Mouse (Mus musculus): Measurements from ENCODE around the gene Iqcf1. TPM values are rescaled to one million over a fixed set of nuclear protein-coding genes. Genes with fewer than 3 reads are reported as not detected.

Iqcf1 gene
- polyA plus RNA-seq (2017; shearing (Covaris generic)) = not detected

GRCm38 (mm10) chr9:106499667-106500066 is at the start of gene Iqcf1:
TSS of gene Iqcf1 (plus strand) at chr9:106499967.

GRCm38 (mm10) chr9:106453271-106454070 is 46.3 kb upstream of the Iqcf1 start, which contains the start of gene Pcbp4:
TSS of gene Pcbp4 (plus strand) at chr9:106453291.

GRCm38 (mm10) chr9:106465571-106466200 is 34.1 kb upstream of the Iqcf1 start, which contains the start of gene Gpr62:
TSS of gene Gpr62 (minus strand) at chr9:106465938.

GRCm38 (mm10) chr9:106475663-106476001 is 24.1 kb upstream of the Iqcf1 start, which contains the start of gene Rrp9:
TSS of gene Rrp9 (plus strand) at chr9:106475963.

GRCm38 (mm10) chr9:106476924-106477484 is 22.8 kb upstream of the Iqcf1 start, which contains the start of gene Parp3:
TSS of gene Parp3 (minus strand) at chr9:106476949.

GRCm38 (mm10) chr9:106514273-106514672 is 14.5 kb downstream of the Iqcf1 start, which contains the start of gene Iqcf5:
TSS of gene Iqcf5 (plus strand) at chr9:106514573.

Other genes with a start within 250 kb of the Iqcf1 start
- 6.9 TPM for gene Poc1a, start 218.9 kb upstream of the Iqcf1 start, polyA plus RNA-seq (2017; shearing (Covaris generic))
- 12.0 TPM for gene Dusp7, start 131.3 kb upstream of the Iqcf1 start, polyA plus RNA-seq (2017; shearing (Covaris generic))
- 801 TPM for gene Rpl29, start 70.5 kb upstream of the Iqcf1 start, polyA plus RNA-seq (2017; shearing (Covaris generic))
- gene Acy1, start 61.6 kb upstream of the Iqcf1 start, polyA plus RNA-seq (2017; shearing (Covaris generic)) = 20.7 TPM
- 16.0 TPM for gene Abhd14b, start 52.5 kb upstream of the Iqcf1 start, polyA plus RNA-seq (2017; shearing (Covaris generic))
- 23.8 TPM for gene Abhd14a, start 52.3 kb upstream of the Iqcf1 start, polyA plus RNA-seq (2017; shearing (Covaris generic))
- 14.7 TPM for gene Pcbp4, start 46.7 kb upstream of the Iqcf1 start, polyA plus RNA-seq (2017; shearing (Covaris generic))
- not detected for gene Gpr62, start 34.0 kb upstream of the Iqcf1 start, polyA plus RNA-seq (2017; shearing (Covaris generic))
- gene Rrp9, start 24.0 kb upstream of the Iqcf1 start, polyA plus RNA-seq (2017; shearing (Covaris generic)) = 76.3 TPM
- 96.2 TPM for gene Parp3, start 23.0 kb upstream of the Iqcf1 start, polyA plus RNA-seq (2017; shearing (Covaris generic))
- gene Iqcf5, start 14.6 kb downstream of the Iqcf1 start, polyA plus RNA-seq (2017; shearing (Covaris generic)) = not detected
- not detected for gene Iqcf3, start 61.7 kb downstream of the Iqcf1 start, polyA plus RNA-seq (2017; shearing (Covaris generic))
- not detected for gene Iqcf4, start 71.0 kb downstream of the Iqcf1 start, polyA plus RNA-seq (2017; shearing (Covaris generic))
- gene Iqcf6, start 126.6 kb downstream of the Iqcf1 start, polyA plus RNA-seq (2017; shearing (Covaris generic)) = not detected
- not detected for gene Grm2, start 156.1 kb downstream of the Iqcf1 start, polyA plus RNA-seq (2017; shearing (Covaris generic))
- gene Tex264, start 186.0 kb downstream of the Iqcf1 start, polyA plus RNA-seq (2017; shearing (Covaris generic)) = 72.8 TPM

Data from activated CD4-positive, CD25-positive, alpha-beta regulatory T cell, adult 9 weeks (primary cell).